Mouse (Mus musculus) gastrocnemius, postnatal 14 days (tissue): ENCODE data around the gene Ubr7. TPM values are rescaled to one million over a fixed set of nuclear protein-coding genes. Genes with fewer than 3 reads are reported as not detected.

ENCODE experiments used
- DNase-seq: peaks from one replicate; pipeline ENCODE4 v3.0.0; 2021; ENCODE audit warnings: mixed read lengths
- intact Hi-C: fragments of 180-260 bp; cut with DNase I; formaldehyde crosslinking; loops from one replicate; pipeline ENCODE4 v1.15.1; 2025; ENCODE audit warnings: low total_unique reads
- long read RNA-seq, 2 experiments: library from polyadenylated mRNA; stranded (forward); transcript quantifications; one replicate each; pipeline ENCODE4 v2.0.0; 2021
- total RNA-seq, 2 experiments: library from RNA; stranded (reverse); gene quantifications; 2 replicates each; pipeline ENCODE4 v1.2.3; 2021

The Ubr7 gene
- 10 to 100 TPM; 13.9 to 14.5 TPM for total RNA-seq
- long read RNA-seq, experiment 1, transcript Ubr7-201 (11 exons, 3,261 nt) = major isoform, 10 of 24 reads
- long read RNA-seq, experiment 1, partial matches to known transcripts = 14 of 24 reads
- long read RNA-seq, experiment 1, other reads (novel, unspliced or antisense) = 0 of 24 reads
- long read RNA-seq, experiment 2, transcript Ubr7-201 (11 exons, 3,261 nt) = major isoform, 14 of 34 reads
- long read RNA-seq, experiment 2, partial matches to known transcripts = 1 of 34 reads
- long read RNA-seq, experiment 2, other reads (novel, unspliced or antisense) = 19 of 34 reads

DNA sequence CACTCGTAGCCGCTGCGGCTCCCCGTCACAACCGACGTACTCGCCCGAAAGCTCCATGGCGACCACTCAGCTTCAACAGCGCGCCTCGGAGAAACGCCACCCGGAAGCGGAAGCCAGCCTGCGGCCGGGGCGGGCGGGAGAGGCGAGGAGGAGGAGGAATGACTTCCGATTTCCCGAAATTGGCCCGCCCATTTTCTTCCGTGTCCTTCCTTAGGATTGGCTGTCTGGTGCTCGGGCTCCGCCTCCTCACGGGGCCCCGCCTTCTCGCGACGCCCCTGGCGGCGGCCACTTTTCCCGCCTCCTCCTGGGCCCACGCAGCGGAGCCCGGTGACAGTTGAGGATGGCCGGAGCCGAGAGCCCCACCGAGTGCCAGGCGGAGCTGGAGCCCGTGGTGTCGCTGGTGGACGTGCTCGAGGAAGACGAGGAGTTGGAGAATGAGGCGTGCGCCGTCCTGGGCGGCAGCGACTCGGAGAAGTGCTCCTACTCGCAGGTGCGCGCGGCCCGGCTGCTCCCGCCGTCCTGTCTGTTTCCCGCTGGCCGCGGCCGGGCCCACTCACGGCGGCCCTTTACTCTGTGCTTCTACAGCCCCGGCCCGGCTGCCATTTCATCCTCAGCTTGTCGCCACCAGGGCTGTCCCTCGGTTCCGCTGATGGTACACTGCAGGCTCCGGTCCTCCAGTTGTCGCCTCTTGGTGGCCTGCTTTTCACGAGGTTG is at the start of gene Ubr7, which contains the start of the genes Gm28051 and Gon7:
Ubr7 (plus strand) TSS at position 279 of the 714 bp plus-strand sequence.
Gm28051 (minus strand) TSS at position 77 of the 714 bp plus-strand sequence.
Gon7 (minus strand) TSS at position 115 of the 714 bp plus-strand sequence.
- intact Hi-C loops = no loop called here
- peak; percentile 97 for DNase-seq

DNA sequence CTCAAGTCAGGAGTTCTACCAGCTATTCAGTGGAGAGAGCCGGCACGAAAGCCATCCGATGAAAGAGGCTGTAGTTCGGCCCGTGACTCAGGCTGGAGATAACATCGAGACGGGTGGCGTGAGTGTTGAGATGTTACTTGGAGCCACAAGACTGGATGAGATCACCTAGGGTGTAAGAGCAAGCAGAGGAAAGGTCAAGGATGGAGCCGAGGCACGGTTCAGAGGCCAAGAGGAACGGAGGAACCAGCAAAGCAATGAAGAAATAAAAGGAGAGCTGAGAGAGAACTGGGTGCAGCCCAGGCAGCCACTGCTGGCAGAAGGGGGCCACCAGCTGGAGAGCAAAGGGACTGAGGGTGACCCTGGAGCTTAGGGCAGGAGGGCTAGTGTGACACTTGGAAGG is 49.5 kb upstream of the Ubr7 start:
- DNase-seq = peak; percentile 36
- intact Hi-C loops = loop anchor here (5.0 kb wide), 1 partner anchor 126 kb away; no protein-coding TSS in a partner anchor

DNA sequence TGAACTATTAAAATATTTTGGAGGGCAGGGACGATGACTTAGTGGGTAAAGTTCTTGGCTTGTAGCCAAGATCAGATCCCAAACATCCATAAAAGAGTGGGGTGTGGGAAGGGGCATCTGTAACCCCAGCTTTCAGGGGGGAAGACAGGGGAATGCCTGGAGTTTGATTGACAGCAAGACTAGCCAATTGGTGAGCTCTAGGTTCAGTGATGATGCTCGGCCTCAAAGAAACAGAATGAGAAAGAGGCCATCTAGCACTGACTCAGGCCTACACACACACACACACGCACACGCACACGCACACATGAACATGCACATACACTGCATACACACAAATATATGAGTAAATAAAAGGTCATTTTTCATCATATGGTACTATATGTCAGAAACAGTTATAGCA is 47.9 kb upstream of the Ubr7 start:
- DNase-seq = no peak
- intact Hi-C loops = loop anchor here (5.0 kb wide), 1 partner anchor 128 kb away; no protein-coding TSS in a partner anchor

DNA sequence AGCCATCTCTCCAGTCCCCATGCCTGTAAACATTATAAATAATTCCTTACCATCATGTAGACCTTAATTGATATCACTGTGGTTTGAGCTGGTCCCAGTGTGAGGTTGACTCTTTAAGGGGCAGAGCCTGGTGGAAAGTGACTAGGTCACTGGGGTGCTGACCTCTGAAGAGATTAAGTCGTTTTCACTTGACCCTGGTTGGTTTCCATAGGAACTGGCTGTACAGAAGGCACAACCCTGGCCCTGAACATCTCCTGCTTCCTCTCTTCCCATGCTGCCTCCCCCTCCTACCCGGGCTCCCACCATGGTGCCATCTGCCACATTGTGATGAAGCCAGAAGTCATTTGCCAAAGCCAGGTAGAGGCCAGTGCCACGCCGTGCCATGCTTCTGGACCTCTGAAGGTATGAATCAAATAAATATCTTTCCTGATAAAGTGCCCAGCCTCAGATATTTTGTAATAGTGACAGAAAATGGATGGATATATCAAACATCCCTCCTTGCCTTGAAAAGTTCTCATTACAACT is 46.9 kb upstream of the Ubr7 start:
- intact Hi-C loops = no loop called here
- DNase-seq = no peak

DNA sequence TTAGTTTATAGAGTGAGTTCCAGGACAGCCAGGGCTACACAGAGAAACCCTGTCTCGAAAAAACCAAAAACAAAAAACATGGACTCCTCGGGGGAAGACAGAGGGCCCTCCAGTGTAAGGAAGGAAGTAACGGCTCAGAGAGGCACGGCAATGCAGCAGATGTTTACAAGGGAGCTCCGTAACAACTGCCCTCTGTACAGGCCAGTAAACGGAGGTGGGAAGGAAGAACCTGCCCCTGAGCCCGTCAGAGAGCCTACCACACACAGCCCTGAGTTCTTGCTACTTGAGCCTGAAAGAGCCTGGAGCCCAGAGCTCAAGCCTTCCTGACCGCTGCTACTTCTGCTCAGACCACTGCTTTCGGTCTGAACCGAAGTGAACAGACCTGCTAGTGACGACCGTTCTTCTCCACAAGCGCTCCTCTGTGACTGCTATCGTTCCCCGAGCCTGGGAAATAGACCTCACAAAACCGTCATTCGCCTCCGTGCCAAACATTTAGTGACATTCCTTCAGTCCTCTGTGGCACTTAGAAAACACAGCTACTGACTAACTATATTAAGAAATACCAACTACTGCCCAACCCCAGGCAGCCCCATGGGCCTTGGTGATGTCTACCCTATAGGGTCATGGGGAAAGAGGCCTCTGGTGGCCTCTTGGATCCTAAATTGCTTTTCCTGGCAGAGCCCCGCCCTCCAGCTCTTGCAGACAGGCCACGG is 44.5 kb upstream of the Ubr7 start:
- intact Hi-C loops = no loop called here
- DNase-seq = no peak

DNA sequence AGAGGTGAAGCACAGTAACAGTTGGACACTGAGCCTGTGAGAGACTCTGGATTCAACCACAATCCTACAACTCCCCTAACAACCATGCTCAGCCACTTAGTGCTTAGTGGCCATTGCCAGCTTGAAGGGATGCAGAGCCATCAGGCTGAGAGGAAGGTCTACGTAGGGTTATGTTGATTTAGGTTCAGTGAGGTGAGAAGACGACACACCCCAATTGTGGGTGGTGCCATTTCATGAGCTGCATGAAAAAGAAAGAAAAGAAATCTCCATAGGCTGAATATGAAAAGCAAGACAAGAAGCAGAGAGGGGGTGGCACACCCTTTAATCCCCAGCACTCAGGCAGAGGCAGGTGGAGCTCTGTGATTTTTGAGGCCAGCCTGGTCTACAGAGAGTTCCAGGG is 43.7 kb upstream of the Ubr7 start:
- DNase-seq = no peak
- intact Hi-C loops = no loop called here

DNA sequence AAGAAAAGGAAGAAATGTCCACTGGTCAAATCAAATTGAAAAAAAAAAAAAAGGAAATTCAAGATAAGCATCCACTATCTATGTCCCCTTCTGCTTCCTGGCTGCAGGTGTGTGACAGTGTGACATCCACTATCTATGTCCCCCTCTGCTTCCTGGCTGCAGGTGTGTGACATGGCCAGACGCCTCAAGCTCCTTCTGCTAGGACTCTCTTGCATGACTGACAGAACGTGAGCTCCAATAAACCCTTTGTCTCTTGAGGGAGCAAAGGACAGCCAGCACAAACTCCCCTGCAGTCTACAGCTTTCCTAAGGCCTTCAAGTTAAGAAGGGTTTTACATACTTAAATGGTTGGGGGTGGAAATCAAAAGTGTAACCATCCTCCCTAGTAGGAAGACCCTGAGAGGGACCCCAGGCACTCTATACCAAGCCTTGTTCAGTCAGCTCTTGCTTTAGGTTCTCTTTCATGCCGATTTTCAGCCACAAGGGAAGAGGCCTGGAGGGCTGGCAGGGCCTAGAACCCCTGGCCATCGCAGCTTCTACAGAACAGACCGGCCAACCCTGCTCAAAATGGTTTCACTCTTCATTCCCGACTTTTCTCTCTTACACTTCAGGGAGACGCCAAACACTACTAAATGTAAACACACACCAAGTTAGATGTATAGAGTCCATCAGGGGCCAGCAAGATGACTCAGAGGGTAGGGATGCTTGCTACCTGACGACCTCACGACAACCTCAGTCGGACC is 42.9 kb upstream of the Ubr7 start:
- intact Hi-C loops = loop anchor here (5.0 kb wide), 1 partner anchor 138 kb away; no protein-coding TSS in a partner anchor
- DNase-seq = no peak

DNA sequence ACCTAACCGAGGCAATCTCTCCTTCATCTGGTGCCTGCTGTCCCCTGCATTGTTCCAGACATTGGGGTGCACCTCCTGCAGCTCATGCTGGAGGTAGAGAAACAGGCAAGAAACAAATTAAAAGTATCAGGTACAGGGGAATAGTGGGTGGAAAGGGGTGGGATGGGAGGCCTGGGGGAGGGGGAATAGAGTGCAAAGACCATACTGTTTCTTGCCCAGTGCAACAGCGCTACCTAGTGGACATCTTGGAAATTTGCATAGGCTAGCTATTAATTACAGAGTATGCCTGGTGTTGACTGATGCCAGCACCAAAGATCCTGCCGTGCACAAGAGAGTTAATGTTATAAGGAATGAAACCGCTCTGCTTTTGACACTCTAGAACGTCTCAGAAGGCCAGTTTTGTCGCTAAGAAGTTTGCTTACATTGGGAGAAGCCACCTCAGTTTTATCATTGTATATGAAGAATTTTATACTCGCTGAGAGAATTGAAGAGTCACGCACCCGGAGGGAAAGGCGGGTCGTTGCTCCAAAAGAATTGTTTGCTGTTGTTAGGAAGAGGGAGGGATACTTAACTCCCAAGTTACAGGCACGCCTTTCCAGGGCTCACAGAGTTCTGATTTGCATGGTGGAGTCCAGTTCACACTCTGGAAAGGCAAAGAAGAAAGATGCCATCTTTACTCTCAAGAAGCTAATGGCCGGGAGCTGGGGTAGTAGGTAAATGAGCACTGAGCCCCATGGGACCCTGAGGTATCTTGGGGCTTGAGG is 38.0 kb upstream of the Ubr7 start:
- DNase-seq = no peak
- intact Hi-C loops = loop anchor here (5.0 kb wide), 1 partner anchor 142 kb away; no protein-coding TSS in a partner anchor

DNA sequence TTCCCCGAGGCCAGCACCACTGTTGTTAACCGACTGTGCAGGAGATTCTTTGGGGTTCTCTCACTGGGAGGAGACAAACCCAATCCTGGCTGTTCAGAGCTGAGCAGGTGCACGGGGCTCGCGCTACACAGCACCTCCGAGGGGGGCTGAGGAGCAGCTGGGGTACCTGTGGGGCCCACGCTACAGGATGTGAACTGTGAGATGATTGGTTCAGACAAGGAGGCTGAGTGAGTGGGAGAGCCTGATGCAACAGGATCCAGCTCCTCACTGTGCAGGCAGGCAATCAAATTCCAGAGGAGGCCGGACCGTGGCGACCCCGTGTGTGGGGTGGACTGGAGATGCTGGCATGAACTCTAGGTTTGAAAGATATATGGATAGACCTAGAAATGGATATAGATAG is 35.3 kb upstream of the Ubr7 start:
- no peak for DNase-seq
- intact Hi-C loops = no loop called here

DNA sequence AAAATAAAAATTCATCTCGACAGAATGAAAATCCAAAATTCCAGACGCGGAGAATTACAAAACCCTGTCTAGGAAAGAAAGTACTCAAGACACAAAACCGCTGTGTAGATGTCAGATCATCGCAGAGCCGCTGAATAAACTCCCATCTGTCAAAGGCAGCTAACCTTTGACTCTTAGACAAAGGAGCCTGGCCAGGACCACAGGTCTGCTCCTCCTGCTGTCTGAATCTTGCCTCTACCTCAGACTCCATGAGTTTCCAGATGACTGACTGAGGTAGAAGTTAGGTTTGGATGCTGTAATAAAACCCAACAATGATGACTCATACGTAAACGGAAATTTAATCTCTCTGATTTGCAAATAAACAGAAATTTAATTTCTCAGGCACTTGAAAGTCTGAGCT is 34.8 kb upstream of the Ubr7 start:
- intact Hi-C loops = no loop called here
- no peak for DNase-seq

DNA sequence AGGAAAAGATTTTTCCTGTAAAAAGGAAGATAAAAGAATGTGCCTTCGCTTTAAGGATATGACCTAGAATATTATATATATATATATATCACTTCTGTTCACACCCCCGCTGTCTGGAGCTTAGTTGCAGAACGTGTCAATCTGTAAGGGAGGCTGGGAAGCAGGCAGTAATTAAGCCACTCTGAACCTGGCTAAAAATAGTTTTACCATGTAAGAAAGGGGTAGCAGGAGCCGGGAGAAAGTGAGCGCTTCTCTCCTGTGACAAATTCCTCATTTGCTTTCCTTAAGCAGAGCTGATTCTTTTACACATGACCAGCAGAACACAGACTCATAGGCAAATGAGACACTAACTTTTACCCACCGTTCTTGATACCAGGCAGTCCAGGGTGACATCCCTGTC is 33.9 kb upstream of the Ubr7 start:
- DNase-seq = no peak
- intact Hi-C loops = no loop called here

DNA sequence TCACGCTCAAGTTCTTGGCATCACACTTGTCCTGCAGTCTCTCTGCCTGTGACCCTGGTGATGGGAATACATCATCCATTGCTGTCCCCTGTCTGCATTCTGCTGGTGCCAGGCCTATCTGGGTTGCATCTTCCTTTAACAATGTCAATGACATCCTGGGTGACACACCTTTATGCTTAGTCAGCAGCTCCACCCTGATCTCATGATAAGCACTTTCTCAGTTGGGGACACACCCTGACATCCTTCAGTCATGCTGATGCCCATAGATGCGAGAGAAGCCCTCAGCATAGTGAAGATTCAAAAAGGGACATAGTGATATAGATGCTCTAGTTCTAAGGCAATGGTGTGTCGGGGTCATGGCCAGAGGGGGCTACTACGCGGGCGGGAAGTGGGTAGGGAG is 32.6 kb upstream of the Ubr7 start:
- intact Hi-C loops = no loop called here
- DNase-seq = no peak

DNA sequence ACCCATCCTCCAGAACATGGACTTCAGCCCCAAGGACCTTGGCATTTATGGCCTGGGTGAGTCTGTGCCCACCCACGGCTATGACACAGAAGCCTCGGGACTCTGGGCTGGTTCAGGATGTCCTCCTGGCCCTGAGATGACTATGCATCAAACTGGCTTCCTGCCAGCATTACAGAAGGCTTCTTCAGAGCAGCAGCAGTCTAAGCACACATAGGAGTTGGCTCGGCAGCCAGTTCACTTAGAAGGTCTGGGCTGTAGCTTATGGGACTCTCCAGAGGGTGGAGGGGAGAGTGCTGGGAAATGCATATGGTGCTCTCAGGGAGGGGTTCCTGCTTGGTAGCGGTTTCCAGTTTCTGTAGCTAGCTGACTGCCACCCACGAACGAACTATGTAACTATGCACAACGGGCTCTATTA is 32.0 kb upstream of the Ubr7 start:
- DNase-seq = no peak
- intact Hi-C loops = no loop called here

DNA sequence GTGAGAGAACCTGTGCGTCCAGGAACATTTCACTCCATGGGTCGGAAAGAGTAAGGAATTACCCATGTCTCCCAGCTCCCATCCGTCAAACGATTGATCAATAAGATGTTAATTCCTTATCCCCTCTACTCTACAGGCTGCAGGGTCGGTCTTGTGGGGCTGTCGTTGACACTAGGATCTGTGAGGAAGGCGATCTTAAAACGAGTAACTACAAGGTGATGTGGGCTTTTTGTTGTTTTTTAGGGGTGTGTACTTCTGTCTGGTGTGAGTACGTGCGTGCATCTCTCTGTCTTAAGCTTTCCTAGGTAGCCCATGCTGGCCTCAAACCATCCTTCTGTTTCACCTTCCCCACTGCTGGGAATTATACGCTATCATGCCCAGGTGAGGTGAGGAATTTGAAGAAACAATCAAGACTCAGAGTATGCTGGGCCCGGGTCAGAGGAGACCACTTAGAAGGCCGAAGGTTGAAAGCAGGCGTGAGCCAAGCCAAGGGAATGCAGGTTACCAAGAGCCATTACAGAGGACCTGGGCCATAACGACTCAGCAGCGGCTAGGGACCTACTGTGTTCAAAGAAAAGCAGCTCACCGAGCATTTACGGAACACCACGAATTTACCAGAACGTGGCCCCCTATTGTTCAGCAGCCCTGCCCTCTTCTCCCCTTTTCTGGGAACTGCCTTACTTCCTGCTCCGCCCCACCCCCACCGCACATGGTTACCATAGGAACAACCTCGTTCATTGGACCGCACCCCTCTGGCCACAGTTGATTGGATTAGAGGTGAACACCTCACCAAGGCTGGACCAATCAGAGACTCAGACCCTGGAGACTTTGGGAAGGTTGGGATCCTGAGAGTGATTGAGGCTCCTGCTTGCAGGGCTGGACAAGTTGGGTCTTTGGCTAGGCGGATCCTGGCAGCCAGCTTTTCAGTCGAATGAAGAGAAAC is 27.6 kb upstream of the Ubr7 start:
- peak; percentile 36 for DNase-seq
- intact Hi-C loops = no loop called here

DNA sequence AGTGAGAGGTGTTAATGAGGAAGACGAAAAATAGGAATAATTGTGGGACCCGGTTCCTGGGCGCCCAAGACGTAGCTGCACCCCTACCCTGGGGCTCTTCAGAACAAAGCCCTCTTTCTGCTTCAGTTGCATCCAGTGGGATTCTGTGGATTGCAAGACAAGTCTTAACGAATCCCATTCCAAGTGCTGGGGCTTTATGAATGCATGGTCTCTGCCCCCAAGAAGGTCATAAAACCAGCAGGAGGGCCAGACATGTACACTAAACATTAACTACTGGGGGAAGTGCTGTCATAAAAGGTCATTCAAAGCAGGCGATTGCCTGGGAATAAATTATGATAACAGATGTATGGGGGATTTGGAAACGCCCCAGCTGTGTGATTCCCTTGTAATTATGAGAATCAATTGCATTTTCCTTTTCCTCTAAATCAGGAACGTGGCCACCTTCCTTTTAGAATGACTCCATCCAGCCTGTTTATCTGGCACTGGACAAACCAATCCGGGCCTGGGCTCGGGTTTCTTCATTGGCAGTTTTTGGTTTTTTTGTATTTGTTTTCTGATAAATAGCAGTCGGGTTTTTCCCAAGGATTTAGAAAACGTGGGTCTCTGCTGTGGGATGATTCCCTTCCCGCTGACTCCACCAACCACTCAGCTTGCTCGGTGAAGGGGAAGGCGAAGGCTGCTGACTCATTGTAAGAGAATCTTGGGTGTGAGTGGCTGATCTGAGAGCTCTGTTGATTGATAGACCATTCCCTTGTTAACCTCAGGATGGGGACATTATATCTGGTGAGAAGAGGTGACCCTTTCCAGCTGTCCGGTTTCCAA is 26.8 kb upstream of the Ubr7 start:
- DNase-seq = no peak
- intact Hi-C loops = no loop called here

DNA sequence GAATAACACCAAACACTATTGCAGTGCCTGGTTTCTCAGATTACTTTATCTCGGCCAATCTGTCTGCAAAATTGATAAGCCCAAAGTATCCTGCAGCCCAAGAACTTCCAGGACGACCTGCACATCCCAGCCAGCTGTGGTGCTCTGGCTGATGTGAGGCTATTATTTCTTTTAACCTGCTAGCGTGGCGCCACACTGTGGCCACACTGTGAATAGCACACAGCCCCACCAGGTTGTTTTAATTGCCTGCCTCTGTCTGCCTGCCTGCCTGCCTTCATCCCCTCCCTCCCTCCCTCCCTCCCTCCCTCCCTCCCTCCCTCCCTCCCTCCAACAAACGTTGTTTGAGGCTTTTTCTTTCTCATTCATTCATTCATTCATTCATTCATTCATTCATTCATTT is 24.4 kb upstream of the Ubr7 start:
- intact Hi-C loops = no loop called here

DNA sequence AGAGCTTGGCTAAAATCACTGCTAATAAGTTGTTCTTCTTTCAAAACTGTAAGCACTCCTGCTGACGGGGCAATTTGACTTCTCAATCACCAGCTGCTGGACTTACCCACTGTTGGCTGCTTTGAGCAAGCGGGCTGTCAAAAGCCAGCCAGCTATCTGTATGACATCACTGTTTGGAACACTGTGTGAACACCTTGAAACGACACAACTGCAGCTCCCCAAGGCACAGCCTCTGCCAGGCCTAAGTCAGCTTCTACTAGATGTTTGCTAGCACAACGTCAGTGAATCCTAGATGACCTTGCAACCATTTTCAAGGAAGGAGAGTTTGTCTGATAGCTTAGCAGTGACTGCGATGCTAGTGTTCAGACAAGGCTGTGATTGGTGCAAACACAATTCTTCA is 18.7 kb upstream of the Ubr7 start:
- intact Hi-C loops = no loop called here
- DNase-seq = no peak

More for the DNA sequence above, 24.4 kb upstream of the Ubr7 start:
- DNase-seq = peak; percentile 53
